Mouse (Mus musculus) effector memory CD4-positive, alpha-beta T cell, adult 5 months (primary cell): Measurements from ENCODE around the gene Pcdh20. TPM values are rescaled to one million over a fixed set of nuclear protein-coding genes. Genes with fewer than 3 reads are reported as not detected.

Experiments
- polyA plus RNA-seq: library from polyadenylated mRNA; unstranded; fragments of 100-300 nt; shearing (Covaris generic); gene quantifications from one replicate; pipeline ENCODE4 v1.2.1, GENCODE M21; 2017

Pcdh20 gene
- not detected for polyA plus RNA-seq

DNA sequence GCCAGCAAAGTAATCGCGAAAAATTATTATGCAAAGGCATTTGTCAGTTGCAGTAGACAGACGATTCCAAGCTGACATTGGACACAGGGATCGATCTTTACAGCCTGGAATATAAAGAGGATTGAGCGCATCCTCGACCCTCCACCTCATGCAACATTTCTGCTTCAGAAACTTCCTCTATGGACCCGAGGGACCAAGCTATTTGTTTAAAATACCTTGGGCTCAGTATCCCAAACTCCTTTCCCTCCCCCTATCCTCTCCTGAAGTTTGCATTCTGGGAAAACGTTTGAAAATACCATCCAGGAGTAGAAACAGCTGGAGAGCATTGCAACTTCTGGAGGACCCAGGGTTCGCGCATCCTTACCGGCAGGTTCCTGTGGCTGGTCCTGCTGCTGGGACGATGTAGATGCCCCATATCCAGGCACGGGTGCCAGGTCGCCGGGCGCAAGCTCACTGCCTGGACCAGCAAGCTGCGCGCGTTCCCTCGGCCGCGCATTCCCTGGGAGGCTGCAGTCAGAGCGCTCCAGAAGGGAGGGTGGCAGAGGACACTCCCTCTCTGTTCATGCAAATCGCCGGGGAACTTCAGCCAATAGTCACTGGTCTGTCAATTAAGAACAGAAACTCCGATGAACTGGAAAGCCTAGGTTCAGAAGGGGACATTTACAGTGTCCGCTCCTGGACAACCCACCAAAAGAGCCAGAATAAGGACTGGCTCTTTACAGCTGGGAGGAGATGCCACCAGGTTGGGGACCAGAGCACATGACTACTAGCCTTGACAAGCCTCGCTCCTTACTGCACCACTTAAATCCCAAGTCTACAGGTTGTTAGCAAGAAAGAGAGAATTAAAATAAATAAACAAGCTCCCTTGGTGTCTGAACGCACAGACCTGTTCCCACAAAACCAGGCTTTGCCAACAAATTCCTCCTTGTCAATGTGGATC, at the start of gene Pcdh20:
Gene Pcdh20 (minus strand): TSS at position 902 of the 940 bp plus-strand sequence.

